In genomic region chr3:24113360-24113759, GRCm38 (mm10) we compare ENCODE assay signal across 27 mouse cellular contexts.
"Had no signal": no experiment of that assay in that cellular context is flagged by ENCODE, and none has a peak within 500 bp of the region (broad histone marks: within the 10 kb centered on the region; RNA-seq: fewer than 3 reads in every experiment).

No protein-coding gene starts in this region.

- H3K4me1 ChIP-seq: embryonic facial prominence, embryonic 10.5 days; embryonic facial prominence, embryonic 12.5 days; embryonic facial prominence, embryonic 13.5 days; embryonic facial prominence, embryonic 15.5 days; forebrain, embryonic 10.5 days; forebrain, embryonic 12.5 days; forebrain, embryonic 13.5 days; forebrain, embryonic 15.5 days; heart, embryonic 10.5 days had no signal

- H3K27ac ChIP-seq: embryonic facial prominence, embryonic 10.5 days; embryonic facial prominence, embryonic 12.5 days; embryonic facial prominence, embryonic 13.5 days; embryonic facial prominence, embryonic 15.5 days; forebrain, embryonic 10.5 days; forebrain, embryonic 12.5 days; forebrain, embryonic 13.5 days; forebrain, embryonic 15.5 days; gastrocnemius, adult 2 months; heart, adult 2 months; heart, embryonic 10.5 days had no signal

- H3K4me3 ChIP-seq: embryonic facial prominence, embryonic 10.5 days; embryonic facial prominence, embryonic 12.5 days; embryonic facial prominence, embryonic 13.5 days; embryonic facial prominence, embryonic 15.5 days; erythroblast, embryonic 14.5 days; forebrain, embryonic 10.5 days; forebrain, embryonic 12.5 days; forebrain, embryonic 13.5 days; forebrain, embryonic 15.5 days; gastrocnemius, adult 2 months; heart, adult 2 months; heart, embryonic 10.5 days had no signal

- H3K9ac ChIP-seq: embryonic facial prominence, embryonic 12.5 days; embryonic facial prominence, embryonic 13.5 days; embryonic facial prominence, embryonic 15.5 days; forebrain, embryonic 12.5 days; forebrain, embryonic 13.5 days; forebrain, embryonic 15.5 days; forebrain, postnatal 0 days had no signal

- H3K36me3 ChIP-seq: embryonic facial prominence, embryonic 10.5 days; embryonic facial prominence, embryonic 12.5 days; embryonic facial prominence, embryonic 13.5 days; embryonic facial prominence, embryonic 15.5 days; forebrain, embryonic 10.5 days; forebrain, embryonic 12.5 days; forebrain, embryonic 15.5 days; heart, embryonic 10.5 days had no signal

- H3K9me3 ChIP-seq: embryonic facial prominence, embryonic 10.5 days; embryonic facial prominence, embryonic 12.5 days; embryonic facial prominence, embryonic 13.5 days; embryonic facial prominence, embryonic 15.5 days; forebrain, embryonic 10.5 days; forebrain, embryonic 12.5 days; forebrain, embryonic 13.5 days; forebrain, embryonic 15.5 days; heart, embryonic 10.5 days had no signal

- H3K27me3 ChIP-seq: embryonic facial prominence, embryonic 12.5 days; embryonic facial prominence, embryonic 13.5 days; embryonic facial prominence, embryonic 15.5 days; forebrain, embryonic 12.5 days; forebrain, embryonic 13.5 days; forebrain, embryonic 15.5 days had no signal

- DNase-seq: cerebellum, adult 9-11 months; cerebellum, postnatal 10 days; cerebellum, postnatal 14 days; cerebellum, postnatal 25 days; cerebellum, postnatal 36 days; embryo, embryonic 11 days; forebrain, postnatal 0 days; gastrocnemius, adult 2 months; gastrocnemius, postnatal 10 days; gastrocnemius, postnatal 14 days; gastrocnemius, postnatal 25 days; gastrocnemius, postnatal 36 days; heart, adult 11 months; heart, adult 18-20 months; heart, adult 2 months had no signal

- ATAC-seq: forebrain, embryonic 13.5 days; forebrain, embryonic 14.5 days; forebrain, embryonic 15.5 days; forebrain, embryonic 16.5 days; forebrain, postnatal 0 days had no signal
